Mouse (Mus musculus) WW6 (cell line): ENCODE results near the gene Carns1.
"Not testable (repeated sequence)": the region's sequence is repeated elsewhere in the genome, so short reads cannot be mapped to it uniquely, and the experiment has no call there.

Source experiments
- DNase-seq: peaks from one replicate; pipeline ENCODE4 v3.0.0-alpha.2; 2013; ENCODE audit warnings: low read depth, low spot score

Carns1 gene

GRCm38 (mm10) chr19:4131768-4132167, 43.5 kb downstream of the Carns1 start:
- DNase-seq, result no peak

- no peak for DNase-seq
Measured at GRCm38 (mm10) chr19:4131075-4131474, 44.2 kb downstream of the Carns1 start.

- no peak for DNase-seq
Measured at GRCm38 (mm10) chr19:4130106-4130505, 45.2 kb downstream of the Carns1 start.

- no peak for DNase-seq
Measured at GRCm38 (mm10) chr19:4129462-4129861, 45.8 kb downstream of the Carns1 start.

- DNase-seq, result no peak
Measured at GRCm38 (mm10) chr19:4126759-4127495, 48.4 kb downstream of the Carns1 start.

GRCm38 (mm10) chr19:4125741-4126696, 49.3 kb downstream of the Carns1 start, which contains the start of gene Aip:
Gene Aip, minus strand, starts transcription at chr19:4125858.
- peak; percentile 95 for DNase-seq

GRCm38 (mm10) chr19:4125268-4125667, 50.0 kb downstream of the Carns1 start:
- not testable (repeated sequence) for DNase-seq

- no peak for DNase-seq
Measured at GRCm38 (mm10) chr19:4124432-4124831, 50.8 kb downstream of the Carns1 start.

GRCm38 (mm10) chr19:4122411-4123370, 52.6 kb downstream of the Carns1 start:
- no peak for DNase-seq

GRCm38 (mm10) chr19:4121896-4122295, 53.4 kb downstream of the Carns1 start:
- not testable (repeated sequence) for DNase-seq

GRCm38 (mm10) chr19:4121097-4121805, 54.0 kb downstream of the Carns1 start:
- DNase-seq, result peak; percentile 90

- no peak for DNase-seq
Measured at GRCm38 (mm10) chr19:4120496-4120895, 54.8 kb downstream of the Carns1 start.

GRCm38 (mm10) chr19:4119716-4120487, 55.4 kb downstream of the Carns1 start:
- no peak for DNase-seq

GRCm38 (mm10) chr19:4118350-4118749, 56.9 kb downstream of the Carns1 start:
- no peak for DNase-seq

GRCm38 (mm10) chr19:4117006-4117405, 58.3 kb downstream of the Carns1 start:
- DNase-seq, result no peak

- no peak for DNase-seq
Measured at GRCm38 (mm10) chr19:4115816-4116215, 59.5 kb downstream of the Carns1 start.

- DNase-seq, result no peak
Measured at GRCm38 (mm10) chr19:4115144-4115543, 60.1 kb downstream of the Carns1 start.

GRCm38 (mm10) chr19:4114551-4114950, 60.7 kb downstream of the Carns1 start:
- DNase-seq, result no peak
